Mouse (Mus musculus) liver, embryonic 15.5 days (tissue): ENCODE data around the gene Cxcr1. TPM values are rescaled to one million over a fixed set of nuclear protein-coding genes. Genes with fewer than 3 reads are reported as not detected.

Source experiments
- ATAC-seq: fragments of 200-750 bp; cut with Nextera tagmentation; 2 replicates; pipeline ENCODE4 v1.8.0; 2017; ENCODE audit warnings: moderate number of reproducible peaks, mild to moderate bottlenecking, moderate library complexity; ENCODE audit not compliant: insufficient read depth
- H3K27ac ChIP-seq: fragments of 300-500 bp; sonication (generic); replicated peaks from 2 replicates; pipeline ENCODE4 v1.5.1; 2015; ENCODE audit warnings: mild to moderate bottlenecking, inconsistent platforms
- H3K27me3 ChIP-seq: fragments of 300-500 bp; sonication (generic); 2 replicates; pipeline ENCODE4 v1.6.1; 2015; ENCODE audit warnings: mild to moderate bottlenecking, inconsistent platforms
- H3K36me3 ChIP-seq: fragments of 300-500 bp; sonication (generic); replicated peaks from 2 replicates; pipeline ENCODE4 v1.6.1; 2015; ENCODE audit warnings: moderate library complexity, mild to moderate bottlenecking, inconsistent platforms
- H3K4me1 ChIP-seq: fragments of 300-500 bp; sonication (generic); replicated peaks from 2 replicates; pipeline ENCODE4 v1.6.1; 2015; ENCODE audit warnings: inconsistent platforms
- H3K4me2 ChIP-seq: fragments of 300-500 bp; sonication (generic); 2 replicates; pipeline ENCODE4 v1.6.1; 2015; ENCODE audit warnings: moderate library complexity, mild to moderate bottlenecking, inconsistent platforms
- H3K4me3 ChIP-seq: fragments of 300-500 bp; sonication (generic); replicated peaks from 2 replicates; pipeline ENCODE4 v1.5.1; 2015; ENCODE audit warnings: mild to moderate bottlenecking, inconsistent platforms
- H3K9ac ChIP-seq: fragments of 300-500 bp; sonication (generic); 2 replicates; pipeline ENCODE4 v1.6.1; 2015; ENCODE audit warnings: moderate library complexity, mild to moderate bottlenecking, inconsistent platforms
- H3K9me3 ChIP-seq: fragments of 300-500 bp; sonication (generic); replicated peaks from 2 replicates; pipeline ENCODE4 v1.6.1; 2016; ENCODE audit warnings: inconsistent platforms
- WGBS: fragments of 180-500 bp; shearing (Covaris S2); methylation state at CpG from one replicate; pipeline ENCODE4 v1.1.7; 2015; ENCODE audit warnings: mixed read lengths; ENCODE audit not compliant: insufficient replicate concordance; 5-methylcytosine and 5-hydroxymethylcytosine counted together
- polyA plus RNA-seq: library from polyadenylated mRNA; unstranded; fragments of >200 nt; fragmentation: Nextera tagmentation; extraction: Ambion mirVana; gene quantifications from 2 replicates; pipeline ENCODE4 v1.2.1, GENCODE M21; 2015

Cxcr1 gene
- polyA plus RNA-seq, 1 experiment from 2014 or later = not detected

DNA sequence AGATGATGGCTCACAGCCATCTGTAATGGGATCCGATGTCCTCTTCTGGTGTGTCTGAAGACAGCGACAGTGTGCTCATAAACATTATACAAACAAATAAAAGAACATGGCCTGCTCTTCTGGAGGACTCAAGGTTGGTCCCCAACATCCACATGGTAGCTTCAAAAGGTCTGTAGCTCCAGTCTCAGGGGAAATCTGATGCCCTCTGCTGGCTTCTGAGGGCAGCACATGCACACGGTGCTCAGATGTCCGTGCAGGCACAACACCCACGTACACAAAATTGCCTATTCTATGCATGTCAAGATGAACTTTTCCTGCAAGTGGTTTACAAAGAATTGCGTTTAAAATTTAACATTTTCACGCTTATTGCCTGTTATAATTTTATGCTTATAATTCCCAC is 1.5 kb upstream of the Cxcr1 start:
- Histone ChIP-seq H3K27me3 (no peaks in the 10 kb centered on the region), H3K9me3 (no peaks in the 10 kb centered on the region), H3K4me1 (0 out of 2 replicates have a peak, but pooled peaks cover 5% of the 10 kb centered on the region), H3K4me3 (no peak overlapping the region), H3K27ac (no peak overlapping the region), H3K9ac (no peak overlapping the region), H3K4me2 (no peak overlapping the region), H3K36me3 (no peaks in the 10 kb centered on the region)
- WGBS = 23% methylated on average over 7 of the region's 7 CpGs
- ATAC-seq = no peak

DNA sequence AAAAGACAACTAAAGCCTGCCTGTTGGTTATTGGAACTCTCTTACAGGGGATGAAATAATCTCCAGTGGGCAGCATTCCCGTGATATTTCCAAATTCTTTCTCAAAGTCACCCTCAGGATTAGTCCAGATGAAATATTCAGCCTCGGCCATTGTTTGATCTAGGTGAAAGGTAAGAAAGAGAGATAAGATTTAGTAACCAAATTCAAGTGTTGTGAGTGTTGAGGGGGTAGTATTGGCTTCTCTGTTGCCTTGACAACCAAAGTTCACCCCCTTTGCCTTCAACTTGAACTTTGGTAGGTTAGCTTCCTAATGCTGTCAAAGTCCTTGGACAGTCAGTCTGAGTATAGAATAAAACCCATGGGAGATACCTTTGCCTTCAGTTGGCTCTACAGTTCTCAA is 1.7 kb downstream of the Cxcr1 start:
- no peaks in the 10 kb centered on the region for H3K36me3 ChIP-seq
- H3K4me1 ChIP-seq = no peaks in the 10 kb centered on the region
- no peak for ATAC-seq
- no peaks in the 10 kb centered on the region for H3K27me3 ChIP-seq
- H3K4me3 ChIP-seq = no peak overlapping the region
- H3K4me2 ChIP-seq = no peak overlapping the region
- no peak overlapping the region for H3K27ac ChIP-seq
- H3K9me3 ChIP-seq = no peaks in the 10 kb centered on the region
- no peak overlapping the region for H3K9ac ChIP-seq
- WGBS = 50% methylated on average over 2 of the region's 2 CpGs

DNA sequence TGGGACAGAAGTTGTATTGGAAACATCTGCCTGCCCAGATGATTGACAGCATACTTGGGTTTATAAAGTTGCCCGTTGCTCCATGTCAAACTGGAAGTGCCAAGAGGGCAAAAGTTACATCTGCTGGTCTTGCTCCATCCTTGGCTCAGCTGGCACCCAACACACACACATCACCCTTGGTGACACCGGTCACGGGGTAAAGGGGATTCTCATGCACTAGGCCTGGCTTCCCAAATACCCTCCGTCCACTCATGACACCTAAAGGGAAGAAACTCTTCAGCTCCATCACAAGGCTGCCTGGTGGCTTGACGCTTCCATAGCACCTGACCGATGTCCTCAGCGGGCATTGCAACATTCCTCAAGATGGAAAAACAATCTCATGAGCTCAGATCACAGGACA is 4.0 kb downstream of the Cxcr1 start:
- H3K4me3 ChIP-seq = no peak overlapping the region
- no peak overlapping the region for H3K4me2 ChIP-seq
- ATAC-seq = no peak
- 77% methylated on average over 7 of the region's 7 CpGs for WGBS
- H3K9ac ChIP-seq = no peak overlapping the region
- H3K9me3 ChIP-seq = no peaks in the 10 kb centered on the region
- H3K27me3 ChIP-seq = no peaks in the 10 kb centered on the region
- H3K4me1 ChIP-seq = no peaks in the 10 kb centered on the region
- H3K36me3 ChIP-seq = no peaks in the 10 kb centered on the region
- H3K27ac ChIP-seq = no peak overlapping the region

DNA sequence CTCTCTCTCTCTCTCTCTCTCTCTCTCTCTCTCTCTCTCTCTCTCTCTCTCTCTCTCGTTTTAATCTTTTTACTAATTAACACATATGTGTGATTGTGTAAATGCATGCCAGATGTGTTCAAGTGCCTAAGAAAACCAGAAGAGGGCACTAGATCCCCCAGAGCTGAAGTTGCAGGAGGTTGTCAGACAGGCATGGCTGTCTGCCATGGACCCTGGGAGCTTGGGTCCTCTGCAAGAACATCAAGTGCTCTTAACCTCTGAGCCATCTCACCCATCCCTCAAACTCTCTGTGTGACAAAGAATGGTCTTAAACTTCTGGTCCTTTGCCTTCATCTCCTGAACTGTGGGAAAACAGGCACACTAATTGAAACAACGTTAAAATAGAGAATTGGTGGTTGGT is 11.4 kb downstream of the Cxcr1 start:
- H3K27me3 ChIP-seq = no peaks in the 10 kb centered on the region
- H3K4me1 ChIP-seq = no peaks in the 10 kb centered on the region; the same call in 1 of the 2 replicates
- H3K9me3 ChIP-seq = no peaks in the 10 kb centered on the region
- 43% methylated on average over 2 of the region's 2 CpGs for WGBS
- H3K27ac ChIP-seq = no peak overlapping the region
- no peak overlapping the region for H3K4me3 ChIP-seq
- H3K9ac ChIP-seq = no peak overlapping the region
- no peak overlapping the region for H3K4me2 ChIP-seq
- H3K36me3 ChIP-seq = no peaks in the 10 kb centered on the region
- no peak for ATAC-seq

DNA sequence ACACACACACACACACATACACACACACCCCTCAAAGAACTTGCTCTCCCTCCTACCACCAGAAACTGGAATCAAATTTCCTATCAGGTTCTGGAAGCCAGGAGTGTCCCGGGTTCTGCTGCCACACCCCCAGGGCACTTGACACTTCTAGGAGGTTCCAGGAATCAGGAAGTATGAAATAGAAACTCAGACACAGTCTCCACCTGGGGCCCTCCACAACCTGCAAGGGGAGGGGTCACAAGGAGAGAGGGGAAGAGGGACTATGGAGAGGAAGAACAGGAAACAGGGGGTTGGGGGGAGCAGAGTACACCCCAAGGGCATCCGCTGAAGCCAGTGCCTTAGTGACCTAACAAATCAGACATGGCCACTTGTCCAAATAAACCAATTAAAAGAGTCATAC is 13.0 kb downstream of the Cxcr1 start:
- no peaks in the 10 kb centered on the region for H3K9me3 ChIP-seq
- no peak overlapping the region for H3K27ac ChIP-seq
- ATAC-seq = no peak
- no peak overlapping the region for H3K4me3 ChIP-seq
- H3K9ac ChIP-seq = no peak overlapping the region
- 45% methylated on average over 2 of the region's 2 CpGs for WGBS
- H3K27me3 ChIP-seq = no peaks in the 10 kb centered on the region
- no peaks in the 10 kb centered on the region; the same call in 1 of the 2 replicates for H3K4me1 ChIP-seq
- H3K4me2 ChIP-seq = no peak overlapping the region
- no peaks in the 10 kb centered on the region for H3K36me3 ChIP-seq

DNA sequence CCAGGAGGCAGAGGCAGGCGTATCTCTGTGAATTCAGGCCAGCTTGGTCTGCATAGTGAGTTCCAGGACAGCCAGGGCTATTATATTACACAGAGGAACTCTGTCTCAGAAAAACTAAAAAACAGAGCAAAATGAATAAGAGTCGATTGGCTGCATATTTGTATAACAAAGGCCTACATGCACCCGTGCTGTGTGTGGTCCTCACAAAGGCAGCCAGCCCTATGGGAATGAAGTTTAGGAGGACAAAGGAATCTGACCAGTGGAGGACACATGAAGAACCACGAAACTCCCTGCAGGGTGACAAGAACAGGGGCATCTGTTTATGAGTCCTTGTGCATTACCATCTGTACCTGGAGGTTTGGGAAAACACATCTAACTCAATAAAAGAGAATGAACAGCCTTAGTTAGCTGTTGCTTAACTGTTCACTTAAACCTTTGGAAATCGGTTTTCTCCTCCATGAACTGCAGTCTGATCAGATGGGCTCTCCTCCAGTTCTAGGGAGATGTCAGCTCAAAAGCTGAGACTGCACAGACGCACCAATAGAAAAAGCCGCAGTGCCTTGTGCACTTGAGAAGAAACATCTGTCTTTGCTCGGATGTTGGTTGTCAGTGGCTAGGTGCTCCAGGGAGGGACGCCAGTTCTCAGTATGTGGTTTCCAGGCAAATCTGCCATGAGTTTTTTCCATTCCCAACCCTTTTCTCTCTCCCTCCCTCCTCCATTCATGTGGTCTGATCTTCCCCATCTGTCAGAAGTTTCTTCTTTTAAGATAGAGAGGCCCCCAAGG is 14.6 kb downstream of the Cxcr1 start:
- Histone ChIP-seq H3K27me3 (no peaks in the 10 kb centered on the region), H3K27ac (no peak overlapping the region)
- WGBS = 52% methylated on average over 9 of the region's 9 CpGs

DNA sequence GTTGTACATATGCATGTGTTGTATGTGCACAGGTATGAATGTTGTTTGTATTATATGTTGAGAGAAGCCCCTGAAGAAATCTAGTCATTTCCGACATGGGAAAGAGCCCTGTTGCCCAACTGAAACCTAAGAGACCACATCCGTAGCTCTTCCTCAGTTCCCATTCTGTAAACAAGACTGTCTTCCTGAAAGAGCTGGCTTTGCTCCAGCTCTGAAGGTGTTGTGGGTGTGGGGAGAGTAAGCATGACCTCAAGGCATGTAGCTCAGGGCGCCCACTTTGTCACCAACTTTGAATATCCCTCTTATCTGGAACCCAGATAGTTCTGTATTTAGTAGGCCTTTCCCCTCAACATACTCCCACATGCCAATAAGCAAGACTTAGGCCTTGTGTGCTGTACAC is 15.8 kb downstream of the Cxcr1 start:
- Histone ChIP-seq H3K27me3 (no peaks in the 10 kb centered on the region), H3K9me3 (no peaks in the 10 kb centered on the region), H3K27ac (no peak overlapping the region), H3K36me3 (no peaks in the 10 kb centered on the region), H3K4me3 (no peak overlapping the region), H3K9ac (no peak overlapping the region), H3K4me1 (no peaks in the 10 kb centered on the region; the same call in 1 of the 2 replicates), H3K4me2 (no peak overlapping the region)
- no peak for ATAC-seq
- WGBS = 34% methylated on average over 3 of the region's 3 CpGs

More for the DNA sequence above, 14.6 kb downstream of the Cxcr1 start:
- H3K9me3 ChIP-seq = no peaks in the 10 kb centered on the region
- no peak overlapping the region for H3K4me3 ChIP-seq
- H3K4me2 ChIP-seq = no peak overlapping the region
- no peak for ATAC-seq
- H3K4me1 ChIP-seq = no peaks in the 10 kb centered on the region; the same call in 1 of the 2 replicates
- H3K36me3 ChIP-seq = no peaks in the 10 kb centered on the region
- H3K9ac ChIP-seq = no peak overlapping the region

DNA sequence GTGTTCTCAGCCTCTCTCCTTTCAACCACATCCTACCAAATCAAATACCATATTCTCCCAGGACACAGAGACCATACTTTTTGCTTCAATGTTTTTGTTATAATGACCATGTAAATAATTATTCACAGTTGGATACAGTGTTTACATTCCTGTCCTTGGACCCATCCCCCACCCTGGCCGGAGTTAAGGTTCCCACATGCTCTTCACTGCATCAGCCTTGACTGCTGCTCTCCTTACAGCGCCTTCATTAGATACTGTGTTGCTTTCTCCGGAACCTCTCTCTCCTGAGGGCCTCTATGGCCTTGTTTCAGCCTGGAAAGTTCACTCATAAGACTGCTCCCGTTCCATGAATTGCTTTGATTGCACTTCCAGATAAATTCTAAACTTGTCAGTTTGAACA is 18.7 kb downstream of the Cxcr1 start:
- H3K4me2 ChIP-seq = no peak overlapping the region
- no peaks in the 10 kb centered on the region for H3K36me3 ChIP-seq
- ATAC-seq = no peak
- WGBS = 48% methylated on average over 4 of the region's 4 CpGs
- no peak overlapping the region for H3K27ac ChIP-seq
- H3K27me3 ChIP-seq = no peaks in the 10 kb centered on the region
- no peak overlapping the region for H3K9ac ChIP-seq
- H3K4me3 ChIP-seq = no peak overlapping the region
- no peaks in the 10 kb centered on the region for H3K9me3 ChIP-seq
- H3K4me1 ChIP-seq = peaks cover 3% of the 10 kb centered on the region

DNA sequence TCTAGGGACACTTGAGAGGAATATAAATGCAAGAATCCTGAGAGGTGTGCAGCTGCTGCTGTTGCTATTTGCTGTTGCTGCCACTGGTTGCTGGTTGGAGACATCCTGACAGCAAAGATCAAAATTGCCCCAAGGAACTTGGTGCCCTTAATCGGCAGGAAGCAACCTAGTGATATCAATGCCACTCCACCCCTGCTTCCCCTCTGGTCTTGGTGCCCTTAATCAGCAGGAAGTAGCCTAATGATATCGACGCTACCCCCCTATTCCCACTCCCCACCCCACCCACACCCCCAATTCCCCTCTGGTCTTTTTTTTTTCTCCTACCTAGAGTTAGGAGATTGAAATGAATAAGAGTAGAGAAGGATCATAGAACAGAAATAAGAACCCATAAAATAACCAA is 21.7 kb downstream of the Cxcr1 start:
- Histone ChIP-seq H3K4me1 (peaks cover 7% of the 10 kb centered on the region; the same call in 1 of the 2 replicates), H3K36me3 (no peaks in the 10 kb centered on the region), H3K4me2 (no peak overlapping the region; the same call in 1 of the 2 replicates), H3K27ac (no peak overlapping the region), H3K9ac (no peak overlapping the region), H3K27me3 (no peaks in the 10 kb centered on the region), H3K9me3 (no peaks in the 10 kb centered on the region), H3K4me3 (no peak overlapping the region)
- 33% methylated on average over 3 of the region's 3 CpGs for WGBS
- no peak for ATAC-seq

DNA sequence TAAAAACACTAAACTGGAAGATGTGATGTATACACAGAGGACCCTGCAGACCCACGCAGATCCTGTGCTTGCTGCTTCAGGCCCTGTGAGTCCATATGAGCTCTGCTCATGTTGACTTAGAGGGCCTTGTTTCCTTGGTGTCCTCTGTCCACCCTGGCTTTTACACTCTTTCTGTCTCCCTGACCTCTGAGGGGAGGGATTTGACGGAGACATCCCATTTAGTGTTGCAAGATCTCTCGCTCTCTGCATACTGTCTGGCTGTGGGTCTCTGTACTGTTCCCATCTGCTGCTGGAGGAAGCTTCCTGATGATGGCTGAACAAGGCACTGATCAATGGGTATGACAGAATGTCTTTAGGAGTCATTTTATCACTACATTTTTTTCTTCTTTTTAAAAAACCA is 24.7 kb downstream of the Cxcr1 start:
- Histone ChIP-seq H3K9me3 (no peaks in the 10 kb centered on the region), H3K4me2 (no peak overlapping the region), H3K36me3 (no peaks in the 10 kb centered on the region), H3K4me1 (peaks cover 7% of the 10 kb centered on the region; the same call in 1 of the 2 replicates), H3K4me3 (no peak overlapping the region), H3K9ac (no peak overlapping the region), H3K27ac (no peak overlapping the region), H3K27me3 (no peaks in the 10 kb centered on the region)
- no peak for ATAC-seq
- WGBS = 68% methylated on average over 3 of the region's 3 CpGs

DNA sequence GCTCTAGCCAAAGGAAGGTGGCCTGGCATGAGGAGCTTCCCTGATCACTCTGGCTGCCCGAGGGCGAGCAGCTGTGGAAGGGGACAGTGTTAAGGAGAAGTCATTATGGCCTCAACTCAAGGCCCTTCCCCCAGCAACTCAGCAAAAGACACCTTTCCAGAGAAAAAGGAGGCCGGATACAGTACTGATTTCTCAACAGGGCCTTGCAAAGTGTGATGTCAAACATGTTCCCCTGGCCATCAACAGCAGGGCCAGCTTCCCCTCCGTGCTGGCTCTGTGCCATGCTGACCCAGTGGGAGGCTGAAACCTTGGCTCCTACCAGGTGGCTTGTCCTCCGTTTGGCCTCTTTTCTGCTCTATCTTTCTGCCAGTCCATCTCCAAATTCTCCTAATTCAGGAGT is 27.3 kb downstream of the Cxcr1 start:
- Histone ChIP-seq H3K9ac (no peak overlapping the region), H3K36me3 (no peaks in the 10 kb centered on the region), H3K4me2 (no peak overlapping the region), H3K9me3 (no peaks in the 10 kb centered on the region), H3K27me3 (no peaks in the 10 kb centered on the region), H3K4me3 (no peak overlapping the region), H3K27ac (no peak overlapping the region), H3K4me1 (0 out of 2 replicates have a peak, but pooled peaks cover 4% of the 10 kb centered on the region)
- ATAC-seq = no peak
- 45% methylated on average over 5 of the region's 5 CpGs for WGBS

DNA sequence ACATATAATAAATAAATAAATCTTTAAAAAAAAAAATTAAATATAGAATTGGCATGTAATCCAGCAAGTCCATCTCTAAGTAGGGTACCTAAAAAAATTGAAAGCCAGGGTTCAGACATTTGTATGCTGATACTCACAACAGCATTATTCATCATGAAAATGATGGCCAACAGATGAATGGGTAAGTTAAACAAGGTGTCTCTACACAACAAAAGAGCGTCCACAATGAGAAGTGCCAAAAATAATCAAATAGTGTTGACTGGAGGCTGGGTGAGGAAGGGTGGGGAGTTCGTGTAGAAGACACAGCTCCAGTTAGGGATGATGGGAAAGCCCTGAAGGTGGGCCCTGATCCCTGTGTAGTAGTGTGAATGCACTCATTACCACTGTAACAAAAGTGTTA is 34.4 kb downstream of the Cxcr1 start:
- Histone ChIP-seq H3K4me1 (0 out of 2 replicates have a peak, but pooled peaks cover 5% of the 10 kb centered on the region), H3K4me3 (no peak overlapping the region), H3K36me3 (no peaks in the 10 kb centered on the region), H3K27me3 (no peaks in the 10 kb centered on the region), H3K9ac (no peak overlapping the region), H3K9me3 (no peaks in the 10 kb centered on the region), H3K4me2 (no peak overlapping the region), H3K27ac (no peak overlapping the region)
- no peak for ATAC-seq
- WGBS = 43% methylated on average over 2 of the region's 2 CpGs
